Mouse (Mus musculus): Measurements from ENCODE around the gene Cacnb1.

DNA sequence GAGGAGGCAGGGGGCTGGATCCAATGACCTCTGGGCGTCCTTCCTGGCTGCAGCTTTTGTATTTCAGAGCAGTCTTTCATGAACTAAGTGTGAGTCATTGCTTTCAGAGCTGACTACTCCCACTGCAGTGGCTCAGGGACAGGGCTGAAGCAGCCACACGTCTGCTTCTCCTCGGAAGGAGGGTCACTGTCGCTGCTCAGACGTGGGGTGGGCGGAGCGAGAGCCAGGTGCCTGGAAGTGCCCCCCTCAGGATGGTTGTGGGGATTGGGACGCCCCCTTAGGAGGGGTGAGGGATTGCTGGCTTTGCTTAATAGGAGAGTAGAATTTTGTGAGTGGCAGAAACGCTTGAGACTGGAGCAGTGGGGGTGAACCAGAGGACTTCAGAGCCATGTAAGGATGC is 34.6 kb upstream of the Cacnb1 start:
- TF ChIP-seq POLR2A (IDR thresholded peaks at IDR 0.05; ENCODE audit: extremely low read depth, insufficient read depth, low read length) (no peak; the same call in 1 of the 2 replicates), CTCF (IDR thresholded peaks at IDR 0.05; ENCODE audit: extremely low read depth, insufficient read depth, low read length) (no peak)

Data from cortical plate, adult 2 months (tissue).